Mouse (Mus musculus) MEL (cell line): ENCODE measurements around the gene Dock7.

Experiments
- BHLHE40 ChIP-seq: IDR thresholded peaks from 2 replicates; pipeline ENCODE4 v1.6.1; 2012; ENCODE audit warnings: low read depth, mild to moderate bottlenecking, inconsistent platforms, low read length, improper control_type of control experiment, borderline replicate concordance
- CTCF ChIP-seq, 3 experiments: IDR thresholded peaks in 2 of 3; conservative IDR thresholded peaks in 1 of 3; 2 replicates each; pipeline ENCODE4 v1.5.1; 2011 to 2012; ENCODE audit warnings: low read length in 3 of 3, low read depth in 2 of 3, mild to moderate bottlenecking in 2 of 3, improper control_type of control experiment in 1 of 3, inconsistent platforms in 1 of 3, mixed read lengths in 1 of 3, moderate library complexity in 1 of 3; ENCODE audit not compliant: control insufficient read depth in 1 of 3, insufficient read depth in 1 of 3, poor library complexity in 1 of 3, severe bottlenecking in 1 of 3
- E2F4 ChIP-seq: IDR thresholded peaks from 2 replicates; pipeline ENCODE4 v1.6.1; 2011; ENCODE audit warnings: low read depth, low read length, improper control_type of control experiment, borderline replicate concordance
- ELF1 ChIP-seq: IDR thresholded peaks from 2 replicates; pipeline ENCODE4 v1.6.1; 2014; ENCODE audit warnings: low read depth, mild to moderate bottlenecking, inconsistent platforms, low read length, improper control_type of control experiment, moderate library complexity
- EP300 ChIP-seq, 2 experiments: IDR thresholded peaks; 2 replicates each; pipeline ENCODE4 v1.6.1; 2011; ENCODE audit warnings: improper control_type of control experiment in 2 of 2, low read length in 2 of 2, low read depth in 1 of 2, mild to moderate bottlenecking in 1 of 2
- GABPA ChIP-seq: IDR thresholded peaks from 2 replicates; pipeline ENCODE4 v1.6.1; 2012; ENCODE audit warnings: low read depth, mild to moderate bottlenecking, inconsistent platforms, low read length, improper control_type of control experiment, moderate library complexity
- MAFK ChIP-seq: IDR thresholded peaks from 2 replicates; pipeline ENCODE4 v1.6.1; 2011; ENCODE audit warnings: low read depth, mild to moderate bottlenecking, low read length, improper control_type of control experiment, borderline replicate concordance
- MAZ ChIP-seq: IDR thresholded peaks from 2 replicates; pipeline ENCODE4 v1.6.1; 2012; ENCODE audit warnings: low read depth, mild to moderate bottlenecking, inconsistent platforms, low read length, improper control_type of control experiment
- MYC ChIP-seq: IDR thresholded peaks from 2 replicates; pipeline ENCODE4 v1.6.1; 2011; ENCODE audit warnings: low read depth, mild to moderate bottlenecking, low read length, improper control_type of control experiment, moderate library complexity
- POLR2A ChIP-seq, 2 experiments: IDR thresholded peaks; 2 replicates each; pipeline ENCODE4 v1.6.1; 2011 to 2012; ENCODE audit warnings: low read length in 2 of 2, mild to moderate bottlenecking in 2 of 2, control low read depth in 1 of 2, improper control_type of control experiment in 1 of 2, low read depth in 1 of 2, moderate library complexity in 1 of 2; ENCODE audit not compliant: control insufficient read depth in 1 of 2, insufficient read depth in 1 of 2, poor library complexity in 1 of 2
- TCF12 ChIP-seq: IDR thresholded peaks from 2 replicates; pipeline ENCODE4 v1.6.1; 2014; ENCODE audit warnings: low read depth, mild to moderate bottlenecking, inconsistent platforms, low read length, improper control_type of control experiment, moderate library complexity
- USF1 ChIP-seq: IDR thresholded peaks from 2 replicates; pipeline ENCODE4 v1.6.1; 2014; ENCODE audit warnings: low read depth, mild to moderate bottlenecking, inconsistent platforms, low read length, improper control_type of control experiment, moderate library complexity

DNA sequence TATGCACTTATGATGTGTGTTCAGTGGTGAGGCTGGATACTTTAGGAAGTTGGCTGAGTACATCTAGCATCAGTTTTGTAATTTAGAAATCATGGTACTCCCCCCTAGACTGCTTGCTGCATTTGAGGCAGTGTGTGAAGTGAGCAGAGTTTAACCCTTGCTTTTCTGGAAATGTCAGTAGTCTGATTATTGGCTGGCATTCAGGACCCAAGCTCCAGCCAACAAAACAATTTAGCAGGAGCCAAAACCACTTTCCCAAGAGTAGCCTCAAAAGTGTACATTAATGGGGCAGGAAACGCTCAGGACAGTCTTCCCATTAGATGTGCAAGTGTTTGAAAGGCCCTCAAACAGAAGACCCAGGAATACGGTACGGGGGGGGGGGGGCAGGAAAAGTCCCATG is 2.8 kb upstream of the Dock7 start:
- TF ChIP-seq POLR2A (IDR thresholded peaks at IDR 0.05; ENCODE audit: control insufficient read depth in 1 of 2, insufficient read depth in 1 of 2, low read depth in 1 of 2, low read length in 2 of 2, poor library complexity in 1 of 2) (no peak), GABPA (no peak), EP300 (IDR thresholded peaks at IDR 0.05; ENCODE audit: low read depth in 1 of 2, low read length in 2 of 2) (no peak), MYC (no peak), CTCF (IDR thresholded peaks at IDR 0.05 in 2 of 3, conservative IDR thresholded peaks at IDR 0.05 in 1 of 3; ENCODE audit: control insufficient read depth in 1 of 3, insufficient read depth in 1 of 3, low read depth in 2 of 3, low read length in 3 of 3, poor library complexity in 1 of 3, severe bottlenecking in 1 of 3) (no peak), TCF12 (no peak), MAZ (no peak), MAFK (no peak), ELF1 (no peak), BHLHE40 (no peak), USF1 (no peak), E2F4 (no peak)
